Mouse (Mus musculus) erythroblast, embryonic 14.5 days (primary cell): ENCODE results near the gene Pkp4.

Experiments
- GATA1 ChIP-seq: IDR thresholded peaks from 2 replicates; pipeline ENCODE4 v1.6.1; 2012; ENCODE audit warnings: low read length, inconsistent platforms, mixed read lengths
- TAL1 ChIP-seq: IDR thresholded peaks from 3 replicates; pipeline ENCODE4 v1.6.1; 2012; ENCODE audit warnings: low read length, inconsistent platforms, mixed read lengths

GRCm38 (mm10) chr2:59389971-59390370 is 229.3 kb downstream of the Pkp4 start:
- no peak for TF ChIP-seq GATA1
- no peak for TF ChIP-seq TAL1
